Mouse (Mus musculus) urinary bladder, adult 2 months (tissue): Measurements from ENCODE around the gene Prodh2. TPM values are rescaled to one million over a fixed set of nuclear protein-coding genes. Genes with fewer than 3 reads are reported as not detected.
"Not testable (repeated sequence)": the region's sequence is repeated elsewhere in the genome, so short reads cannot be mapped to it uniquely, and the experiment has no call there.

Experiments used
- DNase-seq: peaks from one replicate; pipeline ENCODE4 v3.0.0; 2022; ENCODE audit warnings: low spot score
- polyA plus RNA-seq: library from polyadenylated mRNA; depleted of rRNA; stranded (reverse); fragments of >200 nt; gene quantifications from 2 replicates; pipeline ENCODE4 v1.2.3, GENCODE M21; 2012; rRNA removed

Gene Prodh2
- not detected in 2 replicates for polyA plus RNA-seq

DNA sequence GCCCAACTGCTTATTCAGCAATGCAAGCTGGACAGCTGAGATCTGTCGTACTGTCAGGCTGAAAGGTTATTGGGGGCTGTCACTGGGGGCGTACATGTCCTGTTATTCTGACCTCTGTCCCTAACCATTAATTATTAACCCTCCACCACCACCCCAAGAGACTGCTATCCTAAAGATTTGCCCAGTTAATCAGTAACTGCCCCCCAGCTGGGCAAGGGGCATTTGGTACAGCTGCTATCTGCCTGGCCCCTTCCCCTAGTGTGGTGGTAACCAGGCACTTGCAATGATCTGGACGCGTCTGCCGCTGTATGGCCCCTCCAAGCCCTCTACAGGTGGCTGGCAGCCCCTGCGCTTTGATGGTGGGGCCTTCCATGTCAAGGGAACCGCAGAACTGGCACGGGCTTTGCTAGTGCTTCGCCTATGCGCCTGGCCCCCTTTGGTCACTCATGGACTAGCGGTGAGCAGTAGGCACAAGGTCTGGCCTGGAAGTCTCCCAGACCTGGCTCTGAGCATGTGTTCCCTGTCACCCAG, at the start of gene Prodh2:
Prodh2 (plus strand) TSS at position 222 of the 531 bp plus-strand sequence.
- DNase-seq: no peak

- no peak for DNase-seq
Observed at GRCm38 (mm10) chr7:30443696-30444095, 49.7 kb upstream of the Prodh2 start.

GRCm38 (mm10) chr7:30444154-30444970, 49.1 kb upstream of the Prodh2 start:
- no peak for DNase-seq

DNA sequence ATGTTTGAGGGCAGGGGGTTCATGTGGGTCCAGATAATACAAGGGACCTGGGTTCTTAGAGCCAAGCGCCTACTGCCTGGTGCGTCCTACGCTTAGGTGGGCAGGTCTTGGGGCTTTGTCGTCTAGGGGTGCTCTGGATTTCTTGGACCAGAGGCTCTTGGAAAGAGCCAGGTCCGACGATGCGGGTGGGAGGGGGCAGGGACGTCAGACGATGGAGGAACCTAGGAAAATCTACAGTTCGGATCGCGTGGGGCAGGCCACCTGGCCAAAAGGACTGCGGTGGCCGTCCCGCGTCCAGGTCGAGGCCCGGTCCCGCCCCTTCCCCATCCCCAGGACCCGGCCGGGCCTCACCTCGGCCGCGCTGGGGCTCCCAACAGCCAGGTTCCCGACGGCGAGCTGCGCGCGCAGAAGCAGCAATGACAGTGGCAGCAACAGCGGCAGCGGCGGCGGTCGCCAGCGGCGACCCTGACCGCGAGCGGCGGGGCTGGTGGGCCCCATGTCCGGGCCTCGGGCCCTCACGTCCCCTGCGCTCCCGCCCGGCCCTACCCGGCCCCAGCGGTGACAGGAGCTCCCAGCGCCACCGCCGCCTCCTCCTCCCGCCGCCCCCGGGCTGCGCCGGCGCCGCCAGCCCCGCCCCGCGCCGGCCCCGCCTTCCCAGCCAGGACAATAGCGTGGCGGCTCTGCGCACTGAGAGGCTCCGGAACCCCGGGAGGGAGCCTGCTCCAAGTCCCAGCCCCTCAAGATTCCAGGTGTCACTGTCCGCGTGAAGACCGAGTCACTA, 48.3 kb upstream of the Prodh2 start, which contains the start of gene Aplp1:
Aplp1 (minus strand) TSS at position 565 of the 781 bp plus-strand sequence.
- peak; percentile 38 for DNase-seq

DNA sequence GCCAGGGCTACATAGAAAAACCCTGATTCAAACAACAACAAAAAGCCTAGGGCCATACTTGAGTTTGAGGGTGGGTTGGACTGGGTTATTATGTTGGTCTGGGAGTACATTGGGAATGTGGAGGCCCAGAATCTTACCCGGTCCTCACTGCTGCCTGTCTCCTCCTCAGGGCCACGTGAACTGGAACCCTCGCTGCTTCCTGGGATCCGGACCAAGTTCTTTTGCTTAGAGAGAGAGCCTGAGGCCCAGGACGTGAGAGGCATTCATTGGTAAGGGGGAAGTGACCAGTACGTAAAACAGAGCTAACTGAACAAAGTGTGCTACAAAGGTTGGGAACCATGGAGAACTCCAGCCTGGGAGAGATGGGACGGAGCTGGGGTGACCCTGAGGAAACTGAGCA, 43.2 kb upstream of the Prodh2 start:
- DNase-seq: no peak

GRCm38 (mm10) chr7:30453327-30453726, 40.1 kb upstream of the Prodh2 start:
- no peak for DNase-seq

GRCm38 (mm10) chr7:30453766-30454165, 39.7 kb upstream of the Prodh2 start:
- no peak for DNase-seq

DNA sequence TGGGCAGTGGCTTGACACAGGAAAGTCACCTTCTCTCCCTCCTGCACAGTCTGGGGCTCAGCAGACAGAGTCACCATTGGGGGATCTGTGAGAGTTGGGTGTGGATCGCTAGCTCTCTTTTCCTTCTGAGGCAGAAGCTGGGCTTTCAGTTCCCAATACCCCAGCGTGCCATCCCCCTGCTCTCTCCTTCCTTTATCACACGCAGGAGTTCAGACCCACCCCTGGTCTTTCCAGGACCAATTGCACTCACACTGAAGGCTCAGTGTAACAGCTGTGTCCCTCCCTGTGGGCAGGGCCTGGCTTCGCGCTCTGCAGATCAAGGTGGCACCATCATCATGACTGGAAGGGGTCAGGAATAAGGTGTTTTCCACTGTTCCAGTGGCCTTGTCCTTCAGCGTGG, 39.2 kb upstream of the Prodh2 start:
- no peak for DNase-seq

DNA sequence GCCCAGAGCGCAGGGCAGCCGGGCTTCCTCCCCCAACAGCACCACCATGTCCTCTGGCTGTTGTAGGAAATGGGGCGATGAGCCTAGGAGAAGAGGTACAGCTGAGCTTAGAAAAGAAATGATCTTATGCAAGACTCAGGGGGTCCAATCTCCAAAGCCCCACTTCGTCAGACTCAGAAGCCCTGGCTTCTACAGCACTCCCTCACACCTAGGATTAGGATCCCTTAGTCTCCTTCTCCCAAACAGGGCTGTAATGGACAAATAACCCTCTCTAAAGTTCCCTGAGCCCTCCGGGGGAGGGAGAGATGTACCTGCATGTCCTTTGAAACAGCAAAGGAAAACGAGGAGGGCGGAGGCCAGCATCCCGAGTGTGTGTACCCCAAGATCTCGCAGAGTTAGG, 36.9 kb upstream of the Prodh2 start:
- DNase-seq: no peak

GRCm38 (mm10) chr7:30456911-30457628, 36.4 kb upstream of the Prodh2 start:
- no peak for DNase-seq

DNA sequence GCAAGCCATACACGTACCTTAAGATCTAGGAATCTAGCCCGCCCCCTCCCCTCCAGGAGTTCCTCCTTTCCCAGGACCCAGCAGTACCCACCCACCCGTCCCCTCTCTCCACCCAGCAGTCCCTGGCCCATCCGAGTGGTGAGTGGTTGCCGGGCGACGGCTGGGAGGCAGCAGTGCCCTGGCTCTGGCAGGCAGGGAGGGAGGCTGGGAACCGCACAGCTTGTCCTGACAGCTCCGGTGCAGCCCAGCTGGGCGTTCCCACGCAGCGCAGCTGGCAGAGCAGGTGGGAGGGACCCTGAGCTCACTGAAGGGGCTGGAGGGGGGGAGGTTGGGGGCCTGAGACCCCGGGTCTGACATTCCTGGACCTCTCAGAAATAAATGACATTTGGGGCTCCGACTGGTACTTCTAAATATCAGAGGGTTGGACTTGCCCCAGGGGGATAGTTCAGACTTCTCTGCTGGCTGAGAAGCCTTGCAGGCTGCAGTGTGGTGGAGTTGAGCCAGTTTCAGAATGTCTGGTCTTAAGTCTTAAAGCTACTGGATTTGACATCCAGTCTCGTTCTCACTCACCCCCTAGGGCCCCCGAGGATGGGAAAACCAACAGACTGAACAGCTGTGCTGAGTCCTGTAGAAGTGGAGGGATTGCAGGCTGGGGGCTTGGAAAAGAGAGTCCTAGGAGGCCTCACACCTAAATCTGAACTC, 35.6 kb upstream of the Prodh2 start, which contains the start of the genes Kirrel2 and Nphs1:
Kirrel2 (minus strand) TSS at position 62 of the 702 bp plus-strand sequence.
Nphs1 (plus strand) TSS at position 687 of the 702 bp plus-strand sequence.
- DNase-seq: no peak

GRCm38 (mm10) chr7:30459484-30459883, 33.9 kb upstream of the Prodh2 start:
- DNase-seq: no peak

GRCm38 (mm10) chr7:30463568-30463967, 29.9 kb upstream of the Prodh2 start:
- no peak for DNase-seq

DNA sequence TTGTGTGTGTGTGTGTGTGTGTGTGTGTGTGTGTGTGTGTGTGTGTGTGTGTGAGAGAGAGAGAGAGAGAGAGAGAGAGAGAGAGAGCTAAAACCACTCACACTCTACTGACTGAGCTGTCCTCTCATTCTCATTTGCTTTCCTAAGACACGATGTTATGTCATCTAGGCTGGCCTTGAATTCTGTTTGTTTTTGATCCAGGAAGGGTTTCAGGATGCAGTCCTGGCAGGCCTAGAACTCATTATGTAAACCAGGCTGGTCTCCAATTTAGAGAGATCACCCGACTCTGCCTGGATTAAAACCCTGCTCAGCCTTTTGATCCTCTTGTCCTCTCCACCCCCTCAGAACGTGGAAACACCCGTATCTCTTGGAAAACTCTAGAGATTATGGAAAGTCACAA, 29.4 kb upstream of the Prodh2 start:
- DNase-seq: no peak

DNA sequence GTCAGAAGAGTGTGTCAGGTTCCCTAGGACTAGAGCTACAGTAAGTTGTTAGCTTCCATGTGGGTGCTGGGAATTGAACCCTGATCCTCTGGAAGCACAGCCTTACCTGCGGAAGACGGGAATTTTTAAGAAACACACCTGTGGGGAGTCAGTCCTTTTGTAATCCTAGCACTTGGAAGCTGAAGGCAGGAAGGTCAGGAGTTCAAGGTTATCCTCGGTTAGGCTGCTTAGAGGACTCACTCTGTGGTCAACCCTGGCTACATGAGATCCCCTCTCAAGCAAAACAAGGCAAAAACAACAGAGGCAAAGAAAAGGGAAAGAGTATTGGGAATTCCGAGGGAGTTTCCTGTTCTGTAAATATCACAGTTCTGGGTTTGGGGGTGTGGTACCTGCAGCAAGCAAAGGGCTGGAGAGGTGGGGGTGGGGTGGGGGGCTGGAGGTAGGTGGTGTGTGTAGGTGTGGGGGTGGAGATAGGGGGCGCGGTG, 28.6 kb upstream of the Prodh2 start:
- no peak for DNase-seq

DNA sequence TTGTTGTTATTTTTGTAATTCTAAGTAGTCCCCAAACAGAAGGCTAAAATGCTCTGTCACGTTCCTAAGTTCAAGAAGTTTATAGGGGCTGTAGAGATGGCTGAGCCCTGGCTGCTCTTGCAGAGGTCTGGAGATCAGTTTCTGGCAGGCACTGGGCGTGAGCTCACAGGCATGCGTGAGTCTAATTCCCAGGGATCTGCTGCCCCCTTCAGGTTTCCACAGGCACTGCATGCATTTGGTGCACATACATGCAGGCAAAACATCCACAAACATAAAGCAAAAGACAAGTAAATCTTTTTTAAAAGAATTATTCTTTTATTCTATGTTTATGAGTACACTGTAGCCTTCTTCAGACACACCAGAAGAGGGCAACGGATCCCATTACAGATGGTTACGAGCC, 21.0 kb upstream of the Prodh2 start:
- no peak for DNase-seq

- DNase-seq: no peak
Observed at GRCm38 (mm10) chr7:30474999-30475398, 18.4 kb upstream of the Prodh2 start.

DNA sequence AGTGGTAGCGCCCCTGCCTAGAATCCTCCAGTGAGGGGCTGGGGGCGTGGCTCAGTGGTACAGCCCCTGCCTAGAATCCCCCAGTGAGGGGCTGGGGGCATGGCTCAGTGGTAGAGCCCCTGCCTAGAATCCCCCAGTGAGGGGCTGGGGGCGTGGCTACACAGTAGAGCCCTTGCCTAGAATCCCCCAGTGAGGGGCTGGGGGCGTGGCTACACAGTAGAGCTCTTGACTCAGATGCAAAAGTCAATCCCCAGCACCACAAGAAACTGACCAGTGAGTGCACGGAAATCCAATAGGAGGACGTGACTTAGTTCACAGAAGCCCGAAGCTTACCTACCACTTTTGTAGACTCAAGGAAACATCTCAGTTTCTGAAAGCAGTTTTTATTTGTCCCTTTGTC, 17.3 kb upstream of the Prodh2 start:
- not testable (repeated sequence) for DNase-seq

GRCm38 (mm10) chr7:30477415-30478381, 15.7 kb upstream of the Prodh2 start:
- no peak for DNase-seq

GRCm38 (mm10) chr7:30484250-30484649, 9.2 kb upstream of the Prodh2 start:
- no peak for DNase-seq
